Mouse (Mus musculus) heart, adult 11 months (tissue): ENCODE data around the gene Olfr830.
"Not testable (repeated sequence)": the region's sequence is repeated elsewhere in the genome, so short reads cannot be mapped to it uniquely, and the experiment has no call there.

ENCODE experiments used
- DNase-seq: peaks from one replicate; pipeline ENCODE4 v3.0.0; 2022

Gene Olfr830

GRCm38 (mm10) chr9:18874393-18874792, at the start of gene Olfr830:
Gene Olfr830, plus strand, starts transcription at chr9:18874693.
- DNase-seq: no peak

- DNase-seq: no peak
These were observed 19.9 kb upstream of the Olfr830 start, which contains the start of gene Olfr829 for GRCm38 (mm10) chr9:18854633-18855032. Gene Olfr829, plus strand, starts transcription at chr9:18854933.

- DNase-seq: not testable (repeated sequence)
These were observed 33.2 kb downstream of the Olfr830 start for GRCm38 (mm10) chr9:18907699-18908098.

GRCm38 (mm10) chr9:18927921-18928320, 53.4 kb downstream of the Olfr830 start:
- not testable (repeated sequence) for DNase-seq
